Mouse (Mus musculus) v-Abl transformed pro-B cells (cell line): Measurements from ENCODE around the gene Zfhx3.

Experiments used
- in situ Hi-C, 2 experiments: fragments of 400-800 bp; cut with MboI; formaldehyde crosslinking; loops; one replicate each; pipeline ENCODE4 v1.15.1; 2025; ENCODE audit not compliant: unreplicated experiment in 2 of 2

Gene Zfhx3

DNA sequence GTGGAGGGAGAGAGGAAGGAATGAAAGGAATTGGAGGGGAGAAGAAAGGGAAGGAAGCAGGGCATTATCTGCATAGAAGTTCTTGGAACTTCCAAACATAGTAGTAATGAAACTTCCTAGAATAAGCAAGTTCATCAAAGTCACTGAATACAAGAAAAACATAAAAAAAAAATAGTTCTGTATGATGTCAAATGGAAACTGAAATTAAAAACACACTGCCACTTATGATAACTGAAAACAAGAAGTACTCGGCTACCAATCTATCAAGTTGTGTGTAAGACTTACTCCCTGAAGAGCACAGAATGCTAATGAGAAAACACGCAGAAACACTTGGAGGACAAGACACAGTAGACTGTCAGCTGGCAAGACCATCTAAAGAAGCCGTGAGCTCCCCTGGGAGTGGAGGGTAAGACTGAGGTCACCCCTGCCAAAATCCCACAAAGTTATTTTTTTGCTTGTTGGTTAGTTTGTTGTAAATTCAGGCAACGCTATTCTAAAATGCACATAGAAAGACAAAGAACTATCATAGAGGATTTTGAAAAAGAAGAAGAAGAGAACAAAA, 375.2 kb downstream of the Zfhx3 start:
- in situ Hi-C loops: no loop called here

- in situ Hi-C loops: no loop called here
Observed at GRCm38 (mm10) chr8:108327711-108328110, 385.3 kb downstream of the Zfhx3 start.

DNA sequence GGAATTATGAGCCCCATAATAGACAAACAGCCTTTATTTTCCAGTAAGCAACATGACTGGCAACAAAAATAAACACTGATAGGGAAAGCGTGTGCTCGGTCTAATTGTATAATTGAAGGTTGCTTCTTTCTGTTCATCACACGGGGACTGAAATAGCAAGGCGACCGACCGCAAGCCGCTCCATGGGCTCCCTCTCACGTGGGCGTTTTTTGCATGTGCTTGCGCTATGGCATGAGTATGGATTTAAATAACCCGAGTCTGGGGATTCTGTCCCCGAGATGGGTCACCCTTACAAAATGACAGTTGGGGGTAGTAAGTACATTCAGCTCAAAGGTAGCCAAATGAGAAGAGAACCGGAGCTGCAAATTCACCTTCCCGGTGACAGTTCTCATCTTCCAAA, 405.9 kb downstream of the Zfhx3 start:
- in situ Hi-C loops: no loop called here

DNA sequence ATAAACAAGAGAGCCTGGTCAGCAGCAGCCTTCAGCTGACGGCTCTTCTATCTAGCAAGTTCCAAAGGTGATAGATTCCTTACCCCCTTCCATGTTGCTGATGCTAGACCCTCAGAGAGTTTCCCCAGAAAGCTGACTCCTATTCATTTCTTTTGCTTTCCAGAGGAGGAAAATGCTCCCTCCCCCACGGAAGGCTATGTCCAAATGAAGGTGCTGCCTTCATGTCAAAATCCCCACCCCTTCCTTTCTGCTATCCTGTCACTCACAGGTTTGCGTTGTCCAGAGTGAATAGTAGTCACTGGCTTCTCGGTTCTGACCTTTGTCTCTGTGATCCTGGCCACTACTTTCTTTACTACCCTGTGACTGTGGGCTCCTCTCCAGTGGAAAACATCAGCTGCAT, 406.3 kb downstream of the Zfhx3 start:
- in situ Hi-C loops: no loop called here

GRCm38 (mm10) chr8:108355119-108355777, 412.8 kb downstream of the Zfhx3 start:
- in situ Hi-C loops: no loop called here

- in situ Hi-C loops: no loop called here
Observed at GRCm38 (mm10) chr8:108361402-108361801, 419.0 kb downstream of the Zfhx3 start.

- in situ Hi-C loops: no loop called here
Observed at GRCm38 (mm10) chr8:108362421-108362820, 420.0 kb downstream of the Zfhx3 start.

DNA sequence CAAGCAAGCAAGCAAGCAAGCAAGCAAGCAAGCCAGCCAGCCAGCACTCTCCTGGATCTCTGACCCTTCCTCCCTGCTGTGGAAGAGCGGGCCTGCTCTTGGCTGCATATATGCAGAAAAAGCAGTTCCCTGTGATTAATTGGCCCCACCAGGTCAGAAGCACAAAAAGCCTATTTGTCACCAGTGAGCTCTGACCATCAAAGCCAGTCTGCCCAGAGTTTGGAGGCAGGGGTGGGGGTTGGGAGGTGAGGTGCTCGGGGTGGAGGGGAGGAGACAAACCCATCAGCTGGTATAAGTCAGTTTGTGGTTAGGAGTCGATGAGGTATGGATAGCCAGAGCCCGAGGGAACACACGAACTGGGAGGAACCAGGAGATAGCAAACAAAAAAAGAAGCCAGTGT, 421.0 kb downstream of the Zfhx3 start:
- in situ Hi-C loops: no loop called here

DNA sequence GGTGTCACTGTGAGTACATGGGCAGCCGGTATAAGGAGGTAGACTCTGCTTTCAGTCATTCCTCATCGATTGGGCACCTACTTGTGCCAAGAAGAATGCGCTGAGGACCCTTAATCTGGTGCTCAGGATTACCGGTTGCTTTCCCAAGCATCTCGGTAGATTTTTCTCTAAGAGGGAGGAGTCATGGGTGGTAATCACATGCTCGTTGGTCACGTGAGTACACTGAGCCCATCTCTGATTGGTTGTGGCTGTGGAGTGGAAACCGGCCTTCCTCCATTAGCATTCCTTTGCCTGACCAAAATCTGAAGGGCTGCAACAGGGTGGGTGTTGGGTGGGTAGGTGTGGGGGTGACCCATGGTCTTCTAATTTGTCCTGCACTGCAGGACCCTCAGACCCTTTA, 421.4 kb downstream of the Zfhx3 start:
- in situ Hi-C loops: no loop called here

DNA sequence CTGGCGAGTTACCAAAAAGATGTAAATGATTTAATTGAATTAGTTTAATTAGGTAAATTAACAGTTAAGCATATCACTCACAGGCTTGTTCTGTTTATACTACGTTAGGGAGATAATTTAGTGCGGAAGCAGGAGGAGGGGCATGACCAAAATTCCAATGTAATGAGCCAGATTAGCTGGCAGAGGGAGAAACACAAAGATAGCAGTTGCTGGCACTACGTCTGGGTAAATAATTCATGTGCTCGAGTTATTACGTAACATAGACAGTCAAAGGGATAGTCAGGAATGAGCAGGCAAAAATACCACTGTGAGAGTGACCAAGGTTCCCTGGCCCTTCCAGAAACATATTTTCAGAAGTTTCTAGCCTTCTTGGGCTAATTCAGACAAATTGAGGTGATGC, 426.6 kb downstream of the Zfhx3 start:
- in situ Hi-C loops: no loop called here

DNA sequence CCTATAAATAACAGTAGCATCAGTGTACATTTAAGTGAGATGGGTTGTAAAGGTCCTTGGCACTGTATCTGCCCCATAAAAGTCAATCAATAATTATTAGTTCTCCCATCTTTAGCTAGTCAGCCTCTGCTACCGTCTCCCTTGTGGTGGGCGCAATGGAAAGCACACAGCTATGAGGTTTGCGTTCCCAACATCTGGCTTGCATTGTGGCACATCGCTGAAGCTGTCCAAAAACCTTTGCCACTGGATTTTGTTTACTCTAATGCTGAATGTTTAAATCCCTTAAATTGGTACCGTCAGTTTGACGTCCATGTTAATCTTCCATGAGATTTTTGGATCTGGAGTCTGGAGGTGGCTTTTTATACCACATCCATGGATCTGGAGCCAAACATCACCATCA, 428.3 kb downstream of the Zfhx3 start:
- in situ Hi-C loops: no loop called here

DNA sequence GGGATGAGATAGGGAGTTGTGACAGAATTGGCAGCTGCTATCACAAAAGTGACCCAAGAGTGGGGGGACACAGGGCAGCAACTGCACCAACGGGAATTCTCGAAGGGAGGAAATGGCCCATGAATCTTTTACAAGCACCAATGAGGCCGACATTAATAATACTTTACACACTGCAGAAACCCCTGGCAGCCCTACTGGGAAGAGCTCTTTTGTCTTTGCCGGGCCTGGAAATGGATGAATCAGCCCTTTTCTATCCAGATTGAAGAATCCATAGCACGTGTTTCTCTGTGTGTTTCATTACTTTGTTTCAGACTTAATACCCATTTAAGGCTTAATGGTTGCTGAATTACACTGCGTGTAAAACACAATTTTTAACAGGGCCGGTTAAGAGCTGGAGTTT, 430.6 kb downstream of the Zfhx3 start:
- in situ Hi-C loops: no loop called here

GRCm38 (mm10) chr8:108378036-108378435, 435.6 kb downstream of the Zfhx3 start:
- in situ Hi-C loops: no loop called here

GRCm38 (mm10) chr8:108383121-108383520, 440.7 kb downstream of the Zfhx3 start:
- in situ Hi-C loops: no loop called here

DNA sequence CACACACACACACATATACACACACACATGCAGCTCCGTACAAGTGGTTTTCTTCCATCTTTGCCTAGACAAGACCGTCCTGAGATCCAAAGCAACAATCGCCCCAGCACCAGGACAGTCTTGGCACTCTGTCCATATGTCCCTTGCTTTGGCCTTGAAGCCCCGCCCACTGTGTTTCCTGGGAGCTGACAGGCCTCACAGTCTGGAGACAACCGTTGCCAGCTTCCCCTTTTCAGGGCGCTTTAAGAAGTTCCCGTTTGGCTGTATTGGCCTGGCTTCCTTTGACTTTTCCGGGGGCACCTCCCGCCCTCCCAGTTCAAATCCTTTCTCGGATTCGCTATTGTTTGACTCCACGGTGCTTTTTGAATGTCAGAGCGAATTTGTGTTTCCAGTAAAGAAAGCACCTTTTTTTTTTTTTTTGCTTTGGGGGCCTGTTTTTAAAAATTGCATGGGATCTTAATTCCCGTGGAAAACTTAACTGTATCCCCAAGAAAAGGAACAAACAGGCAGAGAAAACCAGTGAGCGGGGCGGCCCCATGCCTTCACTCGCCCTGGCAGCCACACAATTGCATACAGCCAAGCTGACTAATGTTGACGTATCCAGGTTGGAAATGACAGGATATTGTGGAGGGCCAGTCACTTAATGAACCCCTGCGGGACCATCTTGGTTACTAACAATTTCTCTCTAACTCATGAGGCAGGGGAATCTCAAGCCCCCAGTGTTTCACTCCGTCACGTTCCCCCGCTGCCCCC, 444.9 kb downstream of the Zfhx3 start:
- in situ Hi-C loops: no loop called here

DNA sequence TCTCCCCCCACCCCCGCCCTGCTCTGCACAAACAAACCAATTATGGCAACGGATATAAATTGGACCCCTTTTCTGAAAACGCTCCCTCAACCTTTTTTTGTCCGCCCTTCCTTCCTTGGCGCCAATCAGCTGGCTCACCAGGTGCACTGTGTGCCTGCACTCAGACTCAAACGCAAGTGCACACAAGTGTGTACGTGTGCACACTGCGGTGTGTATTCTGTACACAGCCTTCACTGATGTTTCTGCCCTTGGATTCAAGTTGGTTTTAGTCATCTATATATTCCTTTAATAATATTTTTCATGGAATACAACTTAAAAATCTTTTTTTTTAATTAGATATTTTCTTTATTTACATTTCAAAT, 445.4 kb downstream of the Zfhx3 start:
- in situ Hi-C loops: no loop called here

- in situ Hi-C loops: no loop called here
Observed at GRCm38 (mm10) chr8:108392909-108393308, 450.5 kb downstream of the Zfhx3 start.

DNA sequence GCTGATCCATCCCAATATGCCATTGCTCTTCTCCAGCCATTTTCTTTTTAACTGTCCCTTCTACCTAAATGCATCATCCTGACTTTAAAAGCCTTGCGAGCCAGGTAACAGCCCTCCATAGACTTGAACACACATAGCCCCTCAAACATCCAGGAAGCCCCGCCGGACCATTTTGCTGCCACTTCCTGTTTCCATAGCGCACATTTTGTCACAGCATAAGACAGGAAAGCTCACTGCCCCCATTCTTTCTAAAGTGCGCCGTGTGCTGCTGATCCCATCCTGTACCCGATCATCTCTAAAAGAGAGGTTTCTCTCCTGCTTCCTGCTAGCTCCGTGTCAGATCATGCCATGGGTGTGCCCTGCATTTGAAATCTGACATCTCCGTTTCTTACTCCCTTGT, 459.7 kb downstream of the Zfhx3 start:
- in situ Hi-C loops: no loop called here

- in situ Hi-C loops: no loop called here
Observed at GRCm38 (mm10) chr8:108406716-108407494, 464.5 kb downstream of the Zfhx3 start.

GRCm38 (mm10) chr8:108419162-108419844, 476.9 kb downstream of the Zfhx3 start:
- in situ Hi-C loops: no loop called here

- in situ Hi-C loops: no loop called here
Observed at GRCm38 (mm10) chr8:108422521-108422920, 480.1 kb downstream of the Zfhx3 start.
